Mouse (Mus musculus) ES-E14 (cell line): Measurements from ENCODE around the gene Acp7.

Source experiments
- CHD2 ChIP-seq: IDR thresholded peaks from 2 replicates; pipeline ENCODE4 v1.6.1; 2014; ENCODE audit warnings: mild to moderate bottlenecking, low read depth, low read length, inconsistent platforms
- HCFC1 ChIP-seq: IDR thresholded peaks from 2 replicates; pipeline ENCODE4 v1.6.1; 2012; ENCODE audit warnings: low read length, inconsistent platforms, borderline replicate concordance; ENCODE audit not compliant: insufficient read depth
- ZC3H11A ChIP-seq: IDR thresholded peaks from 2 replicates; pipeline ENCODE4 v1.6.1; 2012; ENCODE audit warnings: low read depth, mild to moderate bottlenecking, inconsistent platforms, low read length, borderline replicate concordance
- ZNF384 ChIP-seq: IDR thresholded peaks from 2 replicates; pipeline ENCODE4 v1.6.1; 2012; ENCODE audit warnings: low read depth, low read length, inconsistent platforms

DNA sequence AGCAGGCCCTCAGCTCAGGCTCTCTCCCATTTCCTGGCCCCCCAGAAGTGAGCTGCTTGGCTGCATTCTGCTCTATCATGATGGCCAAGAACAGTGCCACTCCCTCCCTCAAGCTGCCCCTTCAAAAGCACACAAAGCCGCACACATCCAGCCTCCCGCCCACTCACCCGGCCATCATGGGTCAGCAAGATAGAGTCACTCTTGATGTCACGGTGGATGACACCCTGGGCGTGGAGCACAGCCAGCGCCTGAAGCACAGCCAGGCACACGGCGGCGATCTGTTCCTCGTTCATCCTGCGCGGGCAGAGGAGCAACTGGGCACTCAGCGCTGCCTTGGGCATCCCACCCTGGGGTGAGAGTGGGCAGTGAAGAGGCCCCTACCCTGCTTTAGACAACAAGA, 68.8 kb downstream of the Acp7 start:
- TF ChIP-seq ZNF384 = no peak
- no peak for TF ChIP-seq ZC3H11A
- no peak for TF ChIP-seq CHD2
- no peak for TF ChIP-seq HCFC1
